Mouse (Mus musculus) hindlimb bud, embryonic 11.5 days (tissue): ENCODE measurements around the gene Acvr1b.

Experiments
- DNase-seq: peaks from one replicate; pipeline ENCODE4 v3.0.0-alpha.2; 2012; ENCODE audit warnings: low read depth, low spot score; ENCODE audit errors: extremely low spot score

Gene Acvr1b

DNA sequence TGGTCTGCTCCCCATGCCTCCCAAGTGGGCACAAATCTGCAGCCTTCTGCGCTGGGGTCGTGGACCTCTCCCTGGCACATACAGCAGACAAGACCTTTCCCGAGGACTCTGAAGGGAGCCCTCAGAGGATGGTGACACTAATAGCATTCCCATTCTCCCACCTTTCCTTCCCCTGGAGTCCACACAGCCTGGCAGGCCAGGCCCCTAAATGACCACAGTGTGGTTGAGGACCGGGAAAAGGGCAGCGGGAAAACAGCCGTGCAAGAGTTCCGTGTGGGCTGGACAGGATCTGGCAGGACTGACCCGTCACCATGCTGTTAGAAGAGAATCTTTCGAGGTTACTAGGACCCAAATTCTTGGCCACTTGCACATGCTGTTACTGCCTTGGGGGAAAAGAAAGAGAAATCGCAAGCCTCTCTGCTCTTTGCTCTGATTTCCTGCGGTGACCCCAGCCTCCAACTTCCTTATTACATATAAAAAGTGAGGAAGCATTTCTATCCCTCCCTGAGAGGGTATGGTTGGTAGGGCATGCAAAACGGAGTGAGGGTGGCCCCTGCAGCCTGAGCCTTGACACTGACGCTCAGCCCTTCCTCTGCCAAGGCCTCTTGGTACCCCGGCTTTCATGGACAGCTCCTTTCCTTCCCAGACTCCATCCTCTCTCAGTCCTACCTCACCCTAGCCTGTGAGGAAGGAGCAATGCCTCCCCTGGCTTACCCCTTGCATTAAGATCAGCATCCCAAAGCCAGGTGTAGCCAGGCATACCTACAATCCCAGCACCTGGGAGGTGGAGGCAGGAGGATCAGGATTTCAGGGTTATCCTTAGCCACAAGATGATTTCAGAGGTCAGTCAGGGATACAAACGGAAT is 27.5 kb upstream of the Acvr1b start:
- no peak for DNase-seq

DNA sequence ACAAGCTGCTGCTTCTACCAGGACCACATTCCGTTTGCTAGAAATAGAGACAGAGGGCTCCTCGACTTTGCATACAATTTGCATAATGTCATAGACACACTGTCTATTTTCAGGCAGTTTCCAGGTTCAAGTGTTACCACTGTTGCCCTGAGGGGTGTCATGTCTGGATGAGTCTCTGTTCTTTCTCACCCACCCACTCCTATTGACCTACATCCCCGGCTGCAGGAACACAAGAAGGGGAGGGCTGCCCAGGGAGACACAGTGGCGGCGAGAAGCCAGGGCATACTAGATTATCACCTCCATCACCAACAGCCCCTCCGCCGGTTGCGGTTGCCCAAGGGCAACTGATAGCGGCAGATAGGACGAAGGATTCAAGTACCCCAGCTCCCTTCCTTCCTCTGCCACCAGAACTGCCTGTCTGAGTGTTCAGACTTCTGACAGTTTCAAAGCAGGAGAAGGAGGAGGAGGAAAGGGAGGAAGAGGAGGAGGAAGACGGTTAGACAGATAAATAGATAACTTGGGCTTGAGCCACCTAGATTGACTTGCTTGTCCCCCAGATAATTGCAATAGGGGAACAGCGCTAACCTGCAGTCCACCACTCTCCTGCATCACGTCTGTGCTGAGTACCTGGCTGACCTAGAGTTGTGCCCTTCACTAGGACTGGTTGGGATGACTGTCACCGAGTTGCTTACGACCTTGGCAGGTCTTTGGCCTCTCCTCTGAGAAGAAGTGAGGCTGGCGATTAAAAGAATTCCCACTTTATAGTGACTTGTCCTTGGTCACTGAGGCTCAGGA is 26.6 kb upstream of the Acvr1b start:
- DNase-seq: no peak

DNA sequence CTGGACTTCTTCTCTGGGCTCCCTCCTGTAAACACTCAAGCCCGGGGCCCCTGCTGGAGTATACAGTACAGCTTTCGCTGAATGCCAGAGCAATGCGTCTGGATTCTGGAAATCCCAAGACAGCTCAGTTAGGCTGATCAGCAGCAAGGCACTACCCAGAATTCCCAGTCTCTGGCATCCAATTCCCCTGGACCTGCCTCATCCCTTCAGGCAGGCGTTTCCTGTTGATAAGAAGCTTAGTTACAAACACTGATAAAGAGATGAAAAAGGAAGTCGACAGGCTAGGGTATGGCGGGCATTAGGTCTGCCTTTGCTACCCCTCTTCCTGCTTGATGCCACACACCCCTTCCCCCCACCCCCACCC is 26.0 kb upstream of the Acvr1b start:
- no peak for DNase-seq

DNA sequence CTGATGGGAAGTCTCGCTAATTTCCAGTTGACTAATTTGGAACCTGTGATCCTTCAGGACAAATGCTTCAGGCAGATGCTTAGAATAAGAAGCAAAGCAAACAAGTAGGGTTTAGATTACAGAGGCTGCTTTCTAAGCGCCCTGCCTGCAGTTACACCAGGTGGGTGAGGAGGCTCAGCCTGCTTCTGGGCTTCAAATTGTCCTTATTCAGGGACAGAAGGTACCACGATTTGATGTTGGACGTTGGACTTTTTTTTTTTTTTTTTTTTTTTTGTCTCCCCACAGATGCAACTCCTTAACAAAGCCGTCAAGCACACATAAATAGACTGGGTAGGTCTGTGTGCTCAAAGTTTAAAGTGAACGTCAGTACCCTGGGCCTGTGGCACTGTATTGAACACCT is 25.3 kb upstream of the Acvr1b start:
- no peak for DNase-seq

DNA sequence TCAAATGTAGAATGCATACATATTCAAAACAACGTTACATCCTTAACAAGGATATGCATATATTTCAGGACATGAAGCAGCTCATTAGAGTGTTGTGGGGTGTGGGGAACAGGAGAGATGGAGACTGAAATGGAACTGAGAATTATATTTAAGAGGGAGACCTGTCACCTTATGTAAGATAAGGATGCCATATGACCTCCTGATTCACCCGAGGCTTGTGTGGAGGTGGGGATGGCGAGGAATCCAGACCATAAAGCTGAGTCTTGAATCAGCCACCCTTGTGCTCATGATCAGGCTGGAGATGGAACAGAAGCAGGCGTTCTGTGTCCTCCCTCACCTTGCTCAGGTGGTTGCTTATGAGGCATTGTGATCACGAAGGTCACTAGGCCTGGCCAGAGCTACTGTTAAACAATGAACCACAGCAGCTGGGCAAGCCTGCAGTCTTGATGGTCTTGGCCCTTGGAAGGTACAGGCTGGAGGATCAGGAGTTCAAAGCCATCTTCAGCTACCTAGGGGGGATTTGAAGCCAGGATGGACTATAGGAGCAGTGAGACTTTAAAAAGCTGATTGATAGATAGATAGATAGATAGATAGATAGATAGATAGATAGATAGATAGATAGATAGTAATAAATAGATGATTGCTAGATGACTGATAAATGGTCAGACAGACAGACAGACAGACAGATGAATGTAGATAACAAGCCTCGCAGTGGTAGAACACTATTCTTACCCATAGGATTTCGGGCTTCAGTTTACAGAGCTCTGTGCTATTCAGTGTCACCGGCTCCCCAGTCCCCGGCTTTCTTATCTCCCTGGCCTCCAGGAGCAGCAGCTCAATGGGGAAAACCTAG is 22.2 kb upstream of the Acvr1b start:
- no peak for DNase-seq

DNA sequence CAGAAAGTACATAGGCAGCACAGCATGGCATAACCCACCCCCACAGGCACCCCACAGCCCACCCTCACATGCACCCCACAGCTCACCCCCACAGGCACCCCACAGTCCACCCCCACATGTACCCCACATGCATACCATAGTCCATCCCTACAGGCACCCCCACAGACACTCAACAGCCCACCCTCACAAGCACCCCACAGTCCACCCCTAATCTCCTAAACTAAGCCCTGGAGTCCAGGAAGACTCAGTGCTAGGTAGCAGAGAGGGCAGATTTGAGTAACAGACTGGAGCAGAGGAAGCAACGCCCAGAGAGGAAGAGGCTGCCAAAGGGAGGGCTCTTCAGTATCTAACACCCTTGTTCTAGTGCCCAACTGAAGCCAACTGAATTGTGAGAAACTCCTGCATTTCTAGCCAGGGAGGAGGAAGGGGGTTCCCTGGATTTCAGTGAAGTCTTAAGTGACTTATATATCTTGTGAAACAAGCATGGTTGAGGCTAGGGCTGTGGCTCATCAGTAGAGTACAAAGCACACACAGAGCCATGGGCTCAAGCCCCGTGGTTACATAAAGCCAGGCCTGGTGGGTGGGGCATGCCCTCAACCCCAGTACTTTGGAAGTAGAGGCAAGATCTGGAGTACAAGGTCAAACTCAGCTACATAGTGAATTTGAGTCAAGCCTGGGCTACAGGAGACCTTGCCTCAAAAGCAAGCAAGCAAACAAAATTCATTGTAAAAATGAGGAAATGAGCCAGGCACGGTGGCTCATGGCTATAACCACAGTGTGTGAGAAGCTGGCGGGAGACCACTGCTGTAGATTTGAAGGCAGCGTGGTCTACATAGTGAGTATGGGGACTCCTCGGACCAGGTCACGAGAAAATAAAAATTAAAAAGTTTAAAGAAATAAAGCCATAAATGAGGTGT is 18.9 kb upstream of the Acvr1b start:
- no peak for DNase-seq

DNA sequence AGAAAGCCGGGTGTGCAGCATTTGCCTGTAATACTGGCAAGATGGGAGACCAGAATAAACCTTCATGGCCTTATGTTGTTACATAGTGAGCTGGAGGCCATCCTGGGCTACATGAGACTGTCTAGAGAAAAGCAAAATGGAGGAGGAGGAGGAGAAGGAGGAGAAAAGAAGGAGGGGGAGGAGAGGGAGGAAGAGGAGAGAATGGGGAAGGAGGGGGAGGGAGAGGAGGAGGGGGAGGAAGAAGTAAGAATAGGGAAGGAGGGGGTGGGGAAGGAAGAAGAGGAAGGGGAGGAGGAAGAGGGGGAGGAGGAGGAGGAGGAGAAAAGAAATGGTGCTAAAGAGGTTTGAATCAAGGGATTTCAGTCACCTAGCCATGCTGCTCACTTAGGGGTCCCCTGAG is 13.7 kb upstream of the Acvr1b start:
- DNase-seq: no peak

DNA sequence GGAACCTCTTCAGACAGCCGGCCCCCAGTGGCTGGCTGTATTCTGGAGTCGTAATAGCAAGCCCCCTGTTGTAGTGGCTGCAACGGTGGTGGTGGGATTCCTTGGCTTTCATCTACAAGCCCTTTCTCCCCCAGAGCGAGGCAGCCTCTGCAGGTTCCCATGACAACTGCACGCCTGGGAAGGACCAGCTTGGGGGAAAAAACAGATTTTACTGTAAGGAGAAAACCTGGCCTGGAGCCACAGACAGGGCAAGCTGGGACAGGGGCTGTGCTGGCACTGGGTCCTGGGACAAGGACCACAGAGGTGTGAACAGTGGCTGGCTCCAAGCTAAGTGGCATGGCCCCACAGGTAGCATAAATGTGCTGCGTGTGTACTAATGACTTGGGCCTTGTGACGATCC is 13.3 kb upstream of the Acvr1b start:
- DNase-seq: no peak

DNA sequence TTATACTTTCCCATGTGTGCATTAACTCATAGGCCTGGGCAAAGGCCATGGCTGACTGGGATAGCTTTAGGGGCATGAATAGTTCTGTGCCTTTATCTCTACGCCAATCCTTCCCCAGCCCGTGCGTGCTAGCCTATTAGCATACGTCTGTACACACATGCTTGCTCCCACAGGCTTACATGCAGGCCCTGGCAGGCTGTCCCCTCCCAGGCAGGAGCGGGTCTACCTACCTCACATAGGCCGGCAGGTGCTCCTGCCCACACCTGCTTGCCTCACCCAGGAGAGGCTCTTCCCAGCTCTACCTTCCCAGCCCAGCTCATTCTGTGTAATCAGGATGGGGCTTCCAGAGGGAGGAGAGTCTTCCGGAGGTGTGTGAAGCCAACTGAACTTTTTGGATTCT is 12.3 kb upstream of the Acvr1b start:
- DNase-seq: no peak

DNA sequence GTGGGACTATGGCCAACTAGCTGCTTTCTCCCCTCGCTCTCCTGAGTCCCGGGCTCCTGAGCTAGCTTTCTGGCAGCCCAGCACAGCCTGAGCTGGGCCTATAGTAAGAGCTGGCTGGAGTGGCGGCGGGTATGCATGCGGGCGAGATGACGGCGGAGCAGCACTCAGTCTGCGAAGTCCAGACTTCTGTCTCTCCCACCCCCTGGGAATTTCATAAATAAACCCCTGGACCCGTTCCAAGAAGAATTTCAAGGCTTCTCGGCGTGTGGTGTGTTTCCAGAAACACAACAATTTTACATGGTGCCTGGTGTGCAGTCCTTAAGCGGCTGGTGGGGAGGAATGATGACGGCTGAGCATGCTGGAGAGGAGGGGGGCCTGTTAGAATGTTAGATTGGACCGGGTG is 10.8 kb upstream of the Acvr1b start:
- DNase-seq: no peak

DNA sequence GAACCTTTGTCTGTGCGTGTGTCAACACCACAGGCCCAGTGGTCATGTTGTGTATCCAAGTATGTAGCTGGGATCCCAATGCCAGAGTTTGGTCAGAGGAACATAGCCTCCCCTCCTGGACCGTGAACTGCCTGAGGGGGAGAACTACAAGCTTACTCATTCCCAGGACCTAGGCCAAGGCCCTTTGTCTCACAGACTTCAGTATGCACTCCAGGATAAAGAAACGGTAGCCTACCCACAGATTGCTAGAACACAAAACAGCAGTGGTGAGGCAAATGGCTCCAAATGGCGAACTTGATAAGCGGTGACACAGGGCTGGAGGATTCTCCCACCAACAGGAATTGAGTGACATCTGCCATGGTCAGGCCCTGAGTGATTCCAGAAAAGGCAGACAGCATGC is 10.0 kb upstream of the Acvr1b start:
- DNase-seq: no peak

DNA sequence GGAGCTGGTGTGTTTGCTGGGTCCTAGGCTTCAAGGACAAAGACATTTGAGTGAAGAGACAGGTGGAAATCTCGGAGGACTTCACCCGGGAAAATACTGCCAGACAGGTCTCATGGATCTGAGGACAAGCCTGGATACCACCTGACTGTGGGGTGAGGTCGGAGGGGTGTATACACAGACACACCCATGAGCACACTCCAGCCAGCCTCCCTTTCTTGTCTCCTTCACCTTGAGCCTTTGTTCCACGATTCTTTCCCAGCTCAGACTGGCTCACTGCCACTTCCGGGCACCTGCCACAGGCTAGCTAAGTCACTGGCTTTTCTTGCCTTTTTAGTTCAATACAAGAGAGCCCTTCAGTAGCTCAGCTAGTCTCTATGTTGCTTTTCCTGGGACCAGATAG is 9.6 kb upstream of the Acvr1b start:
- DNase-seq: no peak

DNA sequence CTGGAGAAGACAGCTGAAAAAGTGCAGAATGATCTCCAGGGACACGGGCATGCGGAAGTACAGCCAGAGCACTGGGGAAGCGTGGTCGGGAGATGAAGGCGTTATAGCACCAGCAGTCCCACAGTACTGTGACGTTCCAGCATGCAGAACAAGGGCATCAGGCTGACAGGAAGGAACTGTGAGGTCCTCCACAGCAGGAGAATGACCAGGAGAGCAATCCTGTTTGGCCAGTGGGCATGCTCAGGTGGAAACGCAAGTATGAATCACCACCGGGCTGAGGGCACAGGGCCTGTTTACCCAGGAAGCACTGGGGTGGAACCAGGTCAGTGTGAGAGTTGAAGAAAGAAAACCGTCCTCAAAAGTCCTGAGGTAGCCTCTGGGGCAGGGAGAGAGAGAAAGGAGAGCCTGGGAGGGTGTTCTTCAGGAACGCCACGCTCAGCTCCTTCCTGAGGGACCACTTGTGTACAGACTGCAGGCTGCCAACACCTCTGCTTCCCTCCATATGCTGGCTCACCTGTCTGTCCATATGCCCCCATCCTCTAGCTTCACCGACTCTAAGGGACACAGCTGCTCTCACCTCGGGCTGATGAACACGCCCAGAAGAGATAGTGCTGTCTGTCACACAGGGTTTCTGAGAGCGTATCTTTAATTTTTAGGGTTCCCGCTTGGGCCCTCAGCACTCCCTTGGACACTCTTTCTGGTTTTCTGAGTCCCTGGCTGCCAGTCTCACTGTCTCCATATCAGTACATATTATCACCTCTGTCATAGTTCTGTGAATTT is 8.0 kb upstream of the Acvr1b start:
- no peak for DNase-seq

DNA sequence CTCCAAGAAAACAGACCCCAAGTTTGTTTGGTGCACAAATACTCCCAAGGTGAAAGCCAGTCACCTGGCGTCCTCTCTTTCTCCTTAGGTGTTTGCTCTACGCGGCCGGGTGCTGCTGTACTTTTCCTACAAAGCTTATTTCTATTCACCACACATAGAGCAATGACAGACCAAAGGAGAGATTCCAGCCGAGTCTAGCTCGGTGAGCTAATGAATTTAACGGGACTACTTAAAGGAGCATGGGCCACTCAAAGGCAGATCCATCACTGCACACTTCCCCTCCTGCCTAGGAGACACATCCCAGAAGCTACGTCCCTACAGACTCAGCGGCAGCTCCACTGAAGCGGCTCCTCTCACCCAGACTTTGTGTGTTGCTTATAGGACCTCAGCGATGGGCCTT is 6.3 kb upstream of the Acvr1b start:
- DNase-seq: no peak

DNA sequence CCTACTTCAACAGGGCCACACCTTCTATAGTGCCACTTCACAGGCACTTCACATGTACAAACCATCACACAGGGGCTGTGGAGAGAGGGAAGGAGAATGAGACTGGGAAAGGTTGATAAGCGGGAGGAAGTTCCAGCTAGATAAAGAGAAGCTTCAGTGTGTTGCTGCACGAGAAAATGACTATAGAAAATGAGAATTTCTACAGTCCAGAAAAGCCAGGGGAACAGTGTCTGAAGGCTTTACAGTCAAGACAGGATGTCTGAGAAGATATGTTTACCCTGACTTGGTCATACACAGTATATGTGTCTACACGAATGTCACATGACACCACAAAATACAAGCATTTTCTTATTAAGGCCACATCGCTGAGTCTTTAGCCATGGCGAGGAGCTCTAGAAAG is 4.0 kb upstream of the Acvr1b start:
- no peak for DNase-seq

DNA sequence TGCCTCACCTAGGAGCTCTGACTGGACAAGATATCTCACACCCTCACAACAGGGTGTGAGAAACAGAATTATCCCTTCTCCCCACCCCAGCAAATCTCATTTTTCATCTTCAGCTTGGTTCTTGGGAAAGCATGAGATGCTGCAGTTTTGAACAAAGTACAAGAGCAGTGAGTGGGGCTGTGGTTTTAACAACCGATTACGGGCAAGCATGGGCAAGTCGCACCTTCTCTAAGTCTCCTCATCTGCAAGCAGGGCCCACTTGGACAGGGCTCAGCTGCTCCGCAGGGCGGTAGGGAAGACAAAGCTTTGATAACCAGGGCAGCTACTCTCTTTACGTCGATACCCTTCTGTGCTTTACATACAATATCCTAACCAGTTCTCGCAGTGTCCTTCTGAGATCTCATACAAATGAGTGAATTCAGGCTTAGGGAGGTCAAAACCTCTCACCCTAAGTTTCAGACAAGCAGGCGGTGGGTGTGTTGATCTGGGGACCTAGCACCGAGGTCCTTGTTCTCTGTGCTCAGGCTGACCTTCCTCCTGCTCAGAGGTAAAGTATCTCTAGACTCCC is 3.4 kb upstream of the Acvr1b start:
- no peak for DNase-seq

DNA sequence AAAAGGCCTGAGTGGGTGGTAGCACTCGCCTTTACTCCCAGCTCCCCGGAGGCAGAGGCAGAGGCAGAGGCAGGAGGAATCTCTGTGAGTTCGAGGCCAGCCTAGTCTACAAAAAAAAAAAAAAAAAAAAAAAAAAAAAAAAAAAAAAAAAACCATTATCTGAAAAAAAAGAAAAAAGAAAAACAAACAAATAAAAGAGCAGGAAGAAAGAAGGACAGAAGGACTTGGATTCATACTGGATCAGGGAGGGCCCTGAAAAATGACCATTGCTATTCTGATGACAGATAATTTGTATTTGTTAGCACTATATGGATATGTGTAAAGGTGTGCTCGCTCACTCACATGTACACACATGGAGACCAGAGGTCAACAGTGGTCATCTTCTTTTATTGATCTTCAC is 2.6 kb upstream of the Acvr1b start:
- no peak for DNase-seq

DNA sequence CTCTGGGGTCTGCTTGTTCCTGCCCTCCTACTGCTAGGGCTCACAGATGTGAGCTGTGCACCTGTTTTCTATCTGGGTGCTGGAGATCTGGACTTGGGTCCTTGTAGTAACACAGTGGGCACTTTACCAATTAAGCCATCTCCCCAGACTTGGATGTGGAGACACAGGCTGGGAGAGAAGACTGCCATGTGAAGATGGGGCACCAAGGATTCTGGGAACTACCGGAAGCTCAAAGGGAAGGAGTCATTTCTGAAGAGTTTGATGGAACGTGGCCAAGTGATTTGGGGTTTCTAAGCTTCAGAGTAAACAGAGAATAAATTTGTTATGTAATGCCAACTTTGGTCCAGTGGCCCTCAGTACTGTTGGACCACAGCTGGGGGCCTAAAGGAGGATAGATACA is 1.9 kb upstream of the Acvr1b start:
- DNase-seq: no peak
